Mouse (Mus musculus) lung, adult 2 months (tissue): ENCODE data around the gene Dnah8.

Experiments
- CTCF ChIP-seq: fragments of 200-500 bp; IDR thresholded peaks from 2 replicates; pipeline ENCODE4 v1.5.1; 2011; ENCODE audit warnings: mild to moderate bottlenecking, low read length, control low read depth; ENCODE audit not compliant: insufficient read depth
- POLR2A ChIP-seq: fragments of 200-500 bp; IDR thresholded peaks from 2 replicates; pipeline ENCODE4 v1.6.1; 2011; ENCODE audit warnings: low read depth, mild to moderate bottlenecking, control low read depth, low read length, borderline replicate concordance; ENCODE audit errors: extremely low read depth

DNA sequence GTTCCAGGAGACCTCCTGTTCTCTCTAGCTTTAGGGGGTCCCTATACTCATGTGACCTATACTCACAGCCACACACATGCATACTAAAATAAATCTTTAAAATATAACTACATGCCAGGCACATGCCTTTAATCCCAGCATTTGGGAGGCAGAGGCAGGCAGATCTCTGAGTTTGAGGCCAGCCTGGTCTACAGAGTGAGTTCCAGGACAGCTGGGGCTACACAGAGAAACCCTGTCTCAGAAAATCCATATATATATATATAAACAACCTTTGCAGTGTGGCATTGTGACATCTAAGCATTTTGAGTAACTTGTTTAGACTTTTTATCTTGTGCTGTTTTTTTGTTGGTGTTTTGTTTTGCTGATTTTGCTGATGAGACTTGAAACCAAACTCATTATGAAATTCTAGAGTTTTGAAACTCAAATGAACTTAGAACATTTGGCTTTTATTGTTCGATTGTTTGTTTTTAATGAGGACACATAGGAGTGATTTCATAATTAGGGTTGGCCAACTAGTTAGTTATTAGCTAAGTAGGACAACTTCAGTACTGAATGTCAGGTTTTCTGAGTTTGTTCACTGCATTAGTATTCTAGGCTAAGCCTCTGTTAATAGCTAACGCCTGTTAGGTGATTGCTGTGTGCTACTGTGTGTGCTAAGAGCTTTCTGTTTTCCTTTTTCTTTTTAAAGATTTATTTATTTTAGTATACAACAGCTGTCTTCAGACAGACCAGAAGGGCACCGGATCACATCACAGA, 5.8 kb upstream of the Dnah8 start:
- TF ChIP-seq POLR2A = no peak
- TF ChIP-seq CTCF = no peak
